Mouse (Mus musculus): ENCODE measurements around the gene Filip1.

GRCm38 (mm10) chr9:79928092-79928491 is 84.6 kb downstream of the Filip1 start:
- TF ChIP-seq EP300 (IDR thresholded peaks at IDR 0.05; ENCODE audit: low read length) (no peak), JUND (conservative IDR thresholded peaks at IDR 0.05; ENCODE audit: low read depth, low read length) (no peak), MXI1 (IDR thresholded peaks at IDR 0.05; ENCODE audit: low read depth, low read length) (no peak), CHD2 (IDR thresholded peaks at IDR 0.05; ENCODE audit: low read length) (no peak)

Data from CH12.LX (cell line).